ENCODE assay signal across 8 mouse cellular contexts in genomic region chr10:22731272-22732093, GRCm38 (mm10). TPM values are rescaled to one million over a fixed set of nuclear protein-coding genes. Genes with fewer than 3 reads are reported as not detected.
DNase-seq lines count a peak whose midpoint lies in the region; ATAC-seq and TF ChIP-seq lines count a peak whose summit lies in the region.

Tbpl1 (minus strand) TSS chr10:22731938.

- H3K36me3 ChIP-seq in CH12.LX (replicated peaks in 1 of 2; ENCODE audit: control insufficient read depth in 1 of 2, insufficient read depth in 1 of 2, low read length in 1 of 2): peaks cover 0 to 6% of the 10 kb centered on the region in 2 experiments
- H3K36me3 ChIP-seq in forebrain, embryonic 10.5 days (replicated peaks): no peaks in the 10 kb centered on the region; the same call in 1 of the 2 replicates
- H3K36me3 ChIP-seq in heart, embryonic 15.5 days: no peaks in the 10 kb centered on the region
- no peaks in the 10 kb centered on the region for H3K36me3 ChIP-seq in liver, embryonic 14.5 days (replicated peaks; ENCODE audit: control insufficient read depth, insufficient read depth, low read depth)
- H3K36me3 ChIP-seq in neural tube, embryonic 13.5 days: no peaks in the 10 kb centered on the region
- H3K36me3 ChIP-seq in testis, adult 2 months (ENCODE audit: control insufficient read depth, insufficient read depth, low read length): peaks cover 2% of the 10 kb centered on the region

- TF ChIP-seq EP300 in CH12.LX (IDR thresholded peaks at IDR 0.05; ENCODE audit: low read length): no peak
- TF ChIP-seq EP300 in liver, embryonic 14.5 days (IDR thresholded peaks at IDR 0.05; ENCODE audit: low read depth): peak; percentile 31; the same call in 1 of the 2 replicates

- TF ChIP-seq CTCF in CH12.LX (conservative IDR thresholded peaks at IDR 0.05 in 1 of 2, IDR thresholded peaks at IDR 0.05 in 1 of 2; ENCODE audit: low read depth in 2 of 2, low read length in 2 of 2): no peak
- TF ChIP-seq CTCF in liver, embryonic 14.5 days (IDR thresholded peaks at IDR 0.05; ENCODE audit: low read depth): peak; percentile 39
- no peak for TF ChIP-seq CTCF in testis, adult 2 months (IDR thresholded peaks at IDR 0.05; ENCODE audit: control insufficient read depth, insufficient read depth, insufficient replicate concordance, low read depth, low read length)

- TF ChIP-seq RAD21 in CH12.LX (IDR thresholded peaks at IDR 0.05; ENCODE audit: low read depth, low read length): no peak

- peak; percentile 89 for TF ChIP-seq POLR2A in CH12.LX (IDR thresholded peaks at IDR 0.05; ENCODE audit: low read depth, low read length)
- TF ChIP-seq POLR2A in testis, adult 2 months (IDR thresholded peaks at IDR 0.05; ENCODE audit: control insufficient read depth, low read depth, low read length): peak; percentile 75

- dilution Hi-C loops in CH12.LX (cut with MboI; ENCODE audit: extremely low pct_ligation_motif_present, extremely low pct_unique_long_range_greater_than_20kb, low sequenced_read_pairs): no loop called here

- peaks cover 36% of the 10 kb centered on the region for H3K79me2 ChIP-seq in CH12.LX (replicated peaks; ENCODE audit: control insufficient read depth, extremely low read depth, insufficient read depth, poor library complexity, severe bottlenecking)

- H3K4me3 ChIP-seq in CH12.LX (replicated peaks in 1 of 3; ENCODE audit: low read depth in 2 of 3, low read length in 2 of 3, poor library complexity in 1 of 3): peak within 1 kb of the TSS; percentile 78 to 92 (median 89)
- peak within 1 kb of the TSS; percentile 99 for H3K4me3 ChIP-seq in forebrain, embryonic 10.5 days
- H3K4me3 ChIP-seq in heart, embryonic 15.5 days: peak within 1 kb of the TSS; percentile 97
- H3K4me3 ChIP-seq in liver, embryonic 14.5 days (ENCODE audit: insufficient read depth in 1 of 2, low read depth in 2 of 2, low read length in 2 of 2): peak within 1 kb of the TSS; percentile 77 to 95
- H3K4me3 ChIP-seq in neural tube, embryonic 13.5 days: peak within 1 kb of the TSS; percentile 98
- H3K4me3 ChIP-seq in testis, adult 2 months (ENCODE audit: control insufficient read depth, low read depth, low read length): peak within 1 kb of the TSS; percentile 99

- no peaks in the 10 kb centered on the region for H3K27me3 ChIP-seq in CH12.LX (replicated peaks)
- no peaks in the 10 kb centered on the region for H3K27me3 ChIP-seq in forebrain, embryonic 10.5 days (ENCODE audit: poor library complexity, severe bottlenecking)
- H3K27me3 ChIP-seq in heart, embryonic 15.5 days: no peaks in the 10 kb centered on the region
- H3K27me3 ChIP-seq in liver, embryonic 14.5 days (ENCODE audit: control insufficient read depth, insufficient read depth, low read length): no peaks in the 10 kb centered on the region
- no peaks in the 10 kb centered on the region for H3K27me3 ChIP-seq in neural tube, embryonic 13.5 days
- no peaks in the 10 kb centered on the region for H3K27me3 ChIP-seq in testis, adult 2 months (ENCODE audit: control insufficient read depth, insufficient read depth, low read length)

- H3K4me2 ChIP-seq in CH12.LX (ENCODE audit: insufficient read depth, low read depth, poor library complexity, severe bottlenecking): peak within 1 kb of the TSS; percentile 52
- peak within 1 kb of the TSS; percentile 88 for H3K4me2 ChIP-seq in heart, embryonic 15.5 days
- H3K4me2 ChIP-seq in liver, embryonic 14.5 days (ENCODE audit: low read depth): peak within 1 kb of the TSS; percentile 92
- H3K4me2 ChIP-seq in neural tube, embryonic 13.5 days: peak within 1 kb of the TSS; percentile 90

- peak within 1 kb of the TSS; percentile 67 for H3K27ac ChIP-seq in CH12.LX (ENCODE audit: insufficient read depth, low read depth)
- H3K27ac ChIP-seq in forebrain, embryonic 10.5 days: peak within 1 kb of the TSS; percentile 99
- peak within 1 kb of the TSS; percentile 91 for H3K27ac ChIP-seq in heart, embryonic 15.5 days
- H3K27ac ChIP-seq in liver, embryonic 14.5 days: peak within 1 kb of the TSS; percentile 65
- H3K27ac ChIP-seq in neural tube, embryonic 13.5 days (replicated peaks): peak within 1 kb of the TSS; percentile 98
- H3K27ac ChIP-seq in testis, adult 2 months (ENCODE audit: control insufficient read depth, insufficient read depth, low read depth, low read length): peak within 1 kb of the TSS; percentile 99

- peaks cover 12 to 31% of the 10 kb centered on the region in 2 experiments; a peak in 3 of 4 replicates for H3K4me1 ChIP-seq in CH12.LX (ENCODE audit: control insufficient read depth in 1 of 2, insufficient read depth in 2 of 2)
- peaks cover 30% of the 10 kb centered on the region for H3K4me1 ChIP-seq in forebrain, embryonic 10.5 days
- H3K4me1 ChIP-seq in heart, embryonic 15.5 days (replicated peaks): peaks cover 24% of the 10 kb centered on the region
- peaks cover 16 to 22% of the 10 kb centered on the region in 2 experiments for H3K4me1 ChIP-seq in liver, embryonic 14.5 days (replicated peaks; ENCODE audit: control insufficient read depth in 2 of 2, insufficient read depth in 2 of 2, low read length in 1 of 2)
- H3K4me1 ChIP-seq in neural tube, embryonic 13.5 days (replicated peaks): peaks cover 39% of the 10 kb centered on the region
- H3K4me1 ChIP-seq in testis, adult 2 months (ENCODE audit: control insufficient read depth, insufficient read depth, low read length): peaks cover 2% of the 10 kb centered on the region

- in situ Hi-C loops in CH12.LX (cut with MboI; ENCODE audit: low pct_ligation_motif_present, low pct_unique_long_range_greater_than_20kb, low sequenced_read_pairs): no loop called here

- H3K9ac ChIP-seq in CH12.LX (ENCODE audit: insufficient read depth, low read depth): peak within 1 kb of the TSS; percentile 92
- peak within 1 kb of the TSS; percentile 93 for H3K9ac ChIP-seq in heart, embryonic 15.5 days
- H3K9ac ChIP-seq in liver, embryonic 14.5 days (replicated peaks): peak within 1 kb of the TSS; percentile 90
- peak within 1 kb of the TSS; percentile 99 for H3K9ac ChIP-seq in neural tube, embryonic 13.5 days

- peak; percentile 89 for DNase-seq in CH12.LX (ENCODE audit: extremely low read depth)
- DNase-seq in c-Kit-positive CD71-negative TER-119-negative erythroid progenitor cells, embryonic 14.5 days (ENCODE audit: low read depth): peak; percentile 88
- peak; percentile 93 for DNase-seq in forebrain, embryonic 10.5 days (ENCODE audit: extremely low spot score, low spot score)
- DNase-seq in kidney, postnatal 25 days: peak; percentile 95 to 98
- DNase-seq in liver, embryonic 14.5 days (ENCODE audit: low read depth in 3 of 3, low spot score in 3 of 3): peak; percentile 90 to 91 (median 90)

- under 1% methylated on average over 77 of the region's 77 CpGs for WGBS in forebrain, embryonic 10.5 days
- WGBS in heart, embryonic 15.5 days: under 1% methylated on average over 77 of the region's 77 CpGs
- under 1% methylated on average over 76 of the region's 77 CpGs for WGBS in liver, embryonic 14.5 days (ENCODE audit: insufficient replicate concordance)
- under 1% methylated on average over 77 of the region's 77 CpGs for WGBS in neural tube, embryonic 13.5 days

- no peaks in the 10 kb centered on the region for H3K9me3 ChIP-seq in CH12.LX (replicated peaks; ENCODE audit: low read length)
- no peaks in the 10 kb centered on the region for H3K9me3 ChIP-seq in forebrain, embryonic 10.5 days
- H3K9me3 ChIP-seq in heart, embryonic 15.5 days (replicated peaks): no peaks in the 10 kb centered on the region
- H3K9me3 ChIP-seq in liver, embryonic 14.5 days (ENCODE audit: control insufficient read depth, low read length): no peaks in the 10 kb centered on the region
- H3K9me3 ChIP-seq in neural tube, embryonic 13.5 days: no peaks in the 10 kb centered on the region

- peak; percentile 97 for ATAC-seq in heart, embryonic 15.5 days (replicated peaks; ENCODE audit: insufficient number of reproducible peaks, insufficient read depth, low FRiP score, low read depth)
- ATAC-seq in liver, embryonic 14.5 days (ENCODE audit: insufficient read depth): peak; percentile 98
- ATAC-seq in neural tube, embryonic 13.5 days (ENCODE audit: low read depth): peak; percentile 99

TF ChIP-seq in CH12.LX, 34 proteins besides CTCF, POLR2A, EP300 and RAD21 (continues in another document):
- TF ChIP-seq NELFE (IDR thresholded peaks at IDR 0.05; ENCODE audit: low read depth, low read length): peak; percentile 91
- TF ChIP-seq SIN3A (IDR thresholded peaks at IDR 0.05; ENCODE audit: low read length): peak; percentile 91
- TF ChIP-seq USF1 (IDR thresholded peaks at IDR 0.05; ENCODE audit: low read depth, low read length): peak; percentile 66
- TF ChIP-seq USF2 (conservative IDR thresholded peaks at IDR 0.05; ENCODE audit: low read depth, low read length): peak; percentile 60
- TF ChIP-seq MAZ (IDR thresholded peaks at IDR 0.05; ENCODE audit: low read depth, low read length): peak; percentile 70; the same call in 1 of the 2 replicates
- peak; percentile 61; the same call in 1 of the 2 replicates for TF ChIP-seq ETS1 (conservative IDR thresholded peaks at IDR 0.05; ENCODE audit: low read depth, low read length)
- peak; percentile 50 for TF ChIP-seq MXI1 (IDR thresholded peaks at IDR 0.05; ENCODE audit: low read depth, low read length)
- TF ChIP-seq HCFC1 (IDR thresholded peaks at IDR 0.05; ENCODE audit: low read depth, low read length): peak; percentile 98
- no peak for TF ChIP-seq ZNF384 (IDR thresholded peaks at IDR 0.05; ENCODE audit: low read depth, low read length)
- peak; percentile 42 for TF ChIP-seq NRF1 (IDR thresholded peaks at IDR 0.05; ENCODE audit: low read depth, low read length)
- TF ChIP-seq CHD2 (IDR thresholded peaks at IDR 0.05; ENCODE audit: low read length): no peak
- TF ChIP-seq GABPA (IDR thresholded peaks at IDR 0.05; ENCODE audit: insufficient replicate concordance, low read depth, low read length): peak; percentile 89
- TF ChIP-seq BHLHE40 (IDR thresholded peaks at IDR 0.05; ENCODE audit: low read depth, low read length): peak; percentile 84
- 0 out of 2 replicates have a peak, but pooled peaks have one; percentile 18 for TF ChIP-seq MYC (IDR thresholded peaks at IDR 0.05; ENCODE audit: low read depth, low read length)
- peak; percentile 51; the same call in 1 of the 2 replicates for TF ChIP-seq MAX (IDR thresholded peaks at IDR 0.05; ENCODE audit: low read length)
- TF ChIP-seq RCOR1 (conservative IDR thresholded peaks at IDR 0.05; ENCODE audit: low read depth, low read length): no peak

RNA-seq across cellular contexts. Expression of gene Tbpl1, which starts in this region (rescaled TPM):
- 34.6 and 37.9 TPM in 2 replicates for total RNA-seq in CH12.LX (2012; rRNA removed)
- 54.6 and 60.3 TPM in 2 replicates for total RNA-seq in CH12.LX (2014; rRNA removed)
- 46.9 and 47.9 TPM in 2 replicates for polyA plus RNA-seq in CH12.LX (2012; ENCODE audit: insufficient read length, low read depth)
- polyA plus RNA-seq in forebrain, embryonic 10.5 days (2016; fragmentation: Nextera tagmentation; extraction: Ambion mirVana): 82.2 and 85.7 TPM in 2 replicates
- polyA plus RNA-seq in heart, embryonic 15.5 days (2015; fragmentation: Nextera tagmentation; extraction: Ambion mirVana): 41.1 and 48.8 TPM in 2 replicates
- polyA plus RNA-seq in liver, embryonic 14.5 days (2012; rRNA removed): 3.9 and 6.5 TPM in 2 replicates
- 16.3 and 17.6 TPM in 2 replicates for polyA plus RNA-seq in liver, embryonic 14.5 days (2014; fragmentation: Nextera tagmentation; extraction: Ambion mirVana)
- 101 and 109 TPM in 2 replicates for polyA plus RNA-seq in neural tube, embryonic 13.5 days (2015; fragmentation: Nextera tagmentation; extraction: Ambion mirVana)
- 169 and 185 TPM in 2 replicates for polyA plus RNA-seq in testis, adult 2 months (2012; rRNA removed)

Comparison
In these comparisons a context has a peak if more than half of its experiments do, and no peak if none do; other contexts are left out.
1. Peak in every context shown above with its lines: DNase-seq, ATAC-seq, H3K4me3 ChIP-seq and H3K27ac ChIP-seq.